Mouse (Mus musculus) thymus, adult 2 months (tissue): ENCODE data around the gene Tmem184b. TPM values are rescaled to one million over a fixed set of nuclear protein-coding genes. Genes with fewer than 3 reads are reported as not detected.

Source experiments
- DNase-seq: peaks from one replicate; pipeline ENCODE4 v3.0.0; 2021
- H3K27ac ChIP-seq: fragments of 200-500 bp; 2 replicates; pipeline ENCODE4 v1.5.1; 2012; ENCODE audit warnings: low read length, control low read depth; ENCODE audit not compliant: control insufficient read depth, insufficient read depth
- H3K27me3 ChIP-seq: fragments of 200-500 bp; 2 replicates; pipeline ENCODE4 v1.6.1; 2012; ENCODE audit warnings: mild to moderate bottlenecking, low read length, moderate library complexity, mixed read lengths; ENCODE audit not compliant: control insufficient read depth, insufficient read depth
- H3K36me3 ChIP-seq: fragments of 200-500 bp; 2 replicates; pipeline ENCODE4 v1.6.1; 2012; ENCODE audit warnings: mild to moderate bottlenecking, low read length, moderate library complexity; ENCODE audit not compliant: control insufficient read depth, insufficient read depth
- H3K4me1 ChIP-seq: fragments of 200-500 bp; replicated peaks from 2 replicates; pipeline ENCODE4 v1.6.1; 2012; ENCODE audit warnings: low read length; ENCODE audit not compliant: control insufficient read depth, insufficient read depth
- H3K4me3 ChIP-seq: fragments of 200-500 bp; 2 replicates; pipeline ENCODE4 v1.5.1; 2012; ENCODE audit warnings: mild to moderate bottlenecking, low read length, control low read depth, moderate library complexity; ENCODE audit not compliant: control insufficient read depth, insufficient read depth
- CTCF ChIP-seq: fragments of 200-500 bp; IDR thresholded peaks from 2 replicates; pipeline ENCODE4 v1.5.1; 2012; ENCODE audit warnings: mild to moderate bottlenecking, control low read depth, low read length, moderate library complexity, borderline replicate concordance; ENCODE audit not compliant: control insufficient read depth, poor library complexity, insufficient read depth; ENCODE audit errors: extremely low read depth
- POLR2A ChIP-seq: fragments of 200-500 bp; IDR thresholded peaks from 2 replicates; pipeline ENCODE4 v1.6.1; 2012; ENCODE audit warnings: mild to moderate bottlenecking, low read length, control low read depth, moderate library complexity; ENCODE audit not compliant: control insufficient read depth, poor library complexity, insufficient read depth; ENCODE audit errors: extremely low read depth
- WGBS: fragments of 180-500 bp; shearing (Covaris S2); methylation state at CpG from one replicate; pipeline ENCODE4 v1.1.7; 2018; 5-methylcytosine and 5-hydroxymethylcytosine counted together
- polyA plus RNA-seq: library from polyadenylated mRNA; depleted of rRNA; stranded (reverse); fragments of >200 nt; gene quantifications from 2 replicates; pipeline ENCODE4 v1.2.3, GENCODE M21; 2012

Tmem184b gene
- polyA plus RNA-seq, 1 experiment: 225 TPM

DNA sequence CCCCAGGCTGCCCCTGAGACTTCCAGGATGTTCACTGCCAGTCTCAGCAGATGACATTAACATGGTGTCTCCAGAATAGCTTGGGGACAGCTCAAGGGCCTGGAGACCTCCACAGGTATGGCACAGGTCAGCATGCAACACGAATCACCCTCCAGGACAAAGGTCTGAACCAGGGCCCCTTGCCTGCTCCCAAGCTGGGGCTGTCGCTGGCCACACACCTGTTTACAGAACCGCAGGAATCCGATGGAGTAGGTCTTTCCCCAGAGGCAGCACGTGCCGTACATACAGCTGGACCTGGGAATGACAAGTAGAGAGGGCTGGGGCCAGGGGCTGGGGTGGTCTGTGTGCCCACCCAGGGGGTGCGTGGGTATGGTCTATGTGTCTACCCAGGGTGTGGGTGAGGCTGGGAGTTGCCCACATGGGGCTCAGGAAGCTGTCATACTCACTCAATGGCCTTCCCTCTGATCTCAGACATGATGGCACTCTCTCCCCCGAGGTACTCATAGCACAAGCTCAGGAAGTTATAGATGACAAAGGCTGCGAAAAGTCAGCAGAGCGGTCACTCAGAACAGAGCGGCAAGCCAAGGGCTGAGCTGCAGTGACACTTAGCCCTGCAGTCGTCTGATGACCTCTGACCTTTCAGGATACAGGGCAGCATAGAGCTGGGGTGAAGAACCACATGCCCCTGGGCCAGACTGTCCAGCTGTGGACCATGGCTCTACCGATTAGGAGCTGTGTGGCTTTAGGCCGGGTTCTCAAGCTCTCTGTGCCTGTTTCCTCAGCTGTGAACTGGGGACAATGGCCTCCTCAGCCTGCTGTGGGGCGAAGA is 33.7 kb downstream of the Tmem184b start:
- H3K27me3 ChIP-seq: no peaks in the 10 kb centered on the region
- H3K4me3 ChIP-seq: no peak overlapping the region
- 90% methylated on average over 15 of the region's 15 CpGs for WGBS
- peaks cover 12% of the 10 kb centered on the region for H3K36me3 ChIP-seq
- no peak for DNase-seq
- TF ChIP-seq CTCF (no peak), POLR2A (no peak)
- H3K27ac ChIP-seq: no peak overlapping the region
- peaks cover 11% of the 10 kb centered on the region for H3K4me1 ChIP-seq

DNA sequence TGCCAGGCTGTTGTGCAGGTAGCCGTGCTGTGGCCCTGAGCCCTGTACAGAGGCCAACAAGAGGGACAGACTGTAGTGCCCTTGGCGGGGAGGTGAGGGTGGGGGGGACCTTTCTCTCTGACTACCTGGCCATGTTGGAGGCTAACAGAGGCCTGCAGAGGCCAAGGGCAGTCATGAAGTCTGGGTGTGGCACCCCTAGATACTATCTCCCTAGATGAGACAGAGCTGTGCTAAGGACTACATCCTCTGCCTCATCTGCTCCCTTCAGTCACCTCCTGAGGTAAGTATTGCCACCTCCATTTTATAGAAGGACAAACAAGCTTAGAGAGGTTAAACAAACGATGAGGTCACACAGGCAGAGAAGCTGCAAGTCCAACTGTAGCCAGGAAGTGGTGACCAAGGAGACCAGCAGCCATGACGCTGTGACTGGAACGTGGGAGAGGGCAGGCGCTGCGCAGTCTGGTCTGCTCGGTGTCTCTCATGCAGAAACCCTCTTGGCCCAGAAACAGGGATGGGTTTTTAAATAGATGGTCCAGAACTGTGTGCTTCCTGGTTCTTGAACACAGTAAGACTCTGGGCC is 34.4 kb downstream of the Tmem184b start:
- Histone ChIP-seq H3K36me3 (peaks cover 12% of the 10 kb centered on the region), H3K27ac (no peak overlapping the region), H3K4me3 (no peak overlapping the region), H3K4me1 (peaks cover 4% of the 10 kb centered on the region), H3K27me3 (no peaks in the 10 kb centered on the region)
- 92% methylated on average over 8 of the region's 8 CpGs for WGBS
- DNase-seq: no peak
- no peak for TF ChIP-seq POLR2A

DNA sequence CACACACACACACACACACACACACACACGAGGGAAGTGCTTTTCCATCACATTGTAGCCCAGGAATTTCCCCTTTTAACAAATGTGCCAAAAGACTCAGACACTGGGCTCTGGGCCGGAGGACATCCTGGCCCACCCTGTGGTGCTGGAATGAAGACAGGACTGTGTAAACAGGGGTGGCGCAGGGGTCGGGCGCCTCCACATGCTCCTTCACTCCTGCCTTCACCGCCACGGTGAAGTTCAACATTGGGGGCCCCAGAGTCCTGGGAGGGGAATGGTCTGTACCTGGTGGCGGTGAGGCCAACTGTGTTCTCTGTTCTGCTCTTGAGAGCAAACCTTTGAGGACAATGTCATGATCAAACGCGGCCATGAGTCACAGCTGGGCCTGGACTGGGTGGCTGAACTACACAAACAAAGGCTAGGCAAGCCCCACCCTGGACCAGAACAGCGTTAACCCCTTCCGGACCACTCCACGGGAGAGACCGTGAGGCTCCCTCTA is 35.0 kb downstream of the Tmem184b start:
- TF ChIP-seq CTCF: no peak
- Histone ChIP-seq H3K4me1 (no peaks in the 10 kb centered on the region), H3K27me3 (no peaks in the 10 kb centered on the region), H3K36me3 (peaks cover 12% of the 10 kb centered on the region), H3K27ac (no peak overlapping the region), H3K4me3 (no peak overlapping the region)
- WGBS: 88% methylated on average over 14 of the region's 14 CpGs
- DNase-seq: no peak

DNA sequence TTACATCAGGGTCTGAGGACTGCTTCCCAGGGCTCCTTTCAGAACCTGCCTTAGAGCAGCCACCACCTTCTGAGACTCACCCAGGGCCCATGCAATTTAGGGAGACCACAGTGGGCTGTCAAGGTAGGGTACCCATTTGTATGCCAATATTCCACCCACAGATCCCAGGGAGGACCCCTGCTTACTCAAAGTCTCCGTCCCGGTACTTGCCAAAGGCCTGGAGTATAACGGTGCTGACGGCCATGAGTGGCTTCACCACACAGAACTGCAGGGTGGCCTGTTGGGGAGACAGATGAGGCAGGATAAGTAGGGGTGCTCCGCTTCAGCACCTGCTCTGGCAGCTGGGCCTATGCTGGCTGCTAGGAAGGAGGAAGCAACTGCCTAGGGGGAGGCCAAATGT is 37.0 kb downstream of the Tmem184b start:
- Histone ChIP-seq H3K36me3 (peaks cover 12% of the 10 kb centered on the region), H3K4me1 (no peaks in the 10 kb centered on the region), H3K27me3 (no peaks in the 10 kb centered on the region), H3K4me3 (no peak overlapping the region), H3K27ac (no peak overlapping the region)
- WGBS: 98% methylated on average over 5 of the region's 5 CpGs
- DNase-seq: no peak
- TF ChIP-seq POLR2A (no peak), CTCF (no peak)

DNA sequence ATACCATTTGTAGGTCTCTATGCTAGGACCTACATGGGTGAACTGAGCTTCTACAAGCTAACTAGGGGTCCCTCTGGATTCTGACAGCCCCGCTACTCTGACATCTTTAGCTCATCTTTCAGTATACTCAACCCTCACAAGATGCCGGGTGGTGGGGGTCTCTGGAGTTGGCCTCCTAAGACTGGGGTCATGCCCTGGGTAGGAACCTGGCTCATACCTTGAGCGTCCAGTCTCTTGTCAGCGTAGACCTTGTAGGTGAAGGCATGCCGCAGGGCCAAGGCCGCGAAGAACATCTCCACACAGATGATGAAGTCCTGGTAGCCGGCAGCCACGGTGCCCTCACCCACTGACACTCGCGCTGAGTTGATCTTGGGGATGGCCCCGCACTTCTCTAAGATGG is 38.3 kb downstream of the Tmem184b start:
- Histone ChIP-seq H3K4me3 (no peak overlapping the region), H3K36me3 (peaks cover 12% of the 10 kb centered on the region), H3K27me3 (no peaks in the 10 kb centered on the region), H3K4me1 (no peaks in the 10 kb centered on the region), H3K27ac (no peak overlapping the region)
- WGBS: 98% methylated on average over 12 of the region's 12 CpGs
- no peak for DNase-seq
- TF ChIP-seq CTCF: no peak
- TF ChIP-seq POLR2A: no peak

DNA sequence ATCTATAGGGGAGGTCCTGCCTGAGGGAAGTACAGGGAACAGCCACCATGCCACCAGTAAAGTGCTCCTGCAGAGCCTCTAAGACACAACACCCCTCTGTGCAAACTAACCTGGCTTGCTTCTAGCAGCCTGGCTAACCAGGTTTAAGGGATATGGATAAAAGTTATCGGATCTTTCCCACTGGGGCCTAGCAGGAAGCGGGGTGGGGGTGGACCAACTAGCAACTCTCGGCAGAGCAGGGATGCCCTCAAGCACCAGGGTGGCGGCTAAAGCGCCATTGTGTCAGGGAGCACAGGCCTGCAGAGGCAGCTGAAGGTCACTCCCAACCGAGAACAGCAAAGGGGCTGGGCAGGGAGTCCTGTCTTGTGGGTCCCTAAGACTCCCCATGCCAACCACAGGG is 39.2 kb downstream of the Tmem184b start:
- no peak overlapping the region for H3K27ac ChIP-seq
- DNase-seq: no peak
- 96% methylated on average over 6 of the region's 6 CpGs for WGBS
- no peak for TF ChIP-seq POLR2A
- no peak for TF ChIP-seq CTCF
- H3K4me3 ChIP-seq: no peak overlapping the region
- peaks cover 7% of the 10 kb centered on the region for H3K36me3 ChIP-seq
- no peaks in the 10 kb centered on the region for H3K27me3 ChIP-seq
- H3K4me1 ChIP-seq: no peaks in the 10 kb centered on the region

DNA sequence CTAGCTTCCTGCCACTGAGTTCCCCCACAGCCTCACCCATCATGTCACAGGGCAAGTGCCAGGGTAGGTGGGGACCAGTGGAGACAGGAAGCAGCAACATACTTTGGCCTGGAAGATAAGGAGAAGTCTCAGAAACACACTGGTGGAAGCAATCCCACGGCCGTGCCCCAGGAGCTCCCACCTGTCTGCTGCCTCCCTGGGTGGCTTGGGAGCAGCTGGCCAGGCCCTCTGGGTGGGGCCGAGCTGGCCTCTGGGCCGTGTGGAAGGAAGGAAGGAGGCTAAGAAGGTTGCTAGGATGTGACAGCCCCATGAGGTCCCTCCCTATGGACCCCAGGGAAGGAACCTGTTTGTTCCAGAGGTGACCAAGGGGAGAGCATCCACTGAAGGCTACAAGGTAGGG is 42.3 kb downstream of the Tmem184b start:
- no peak for TF ChIP-seq POLR2A
- no peak for TF ChIP-seq CTCF
- Histone ChIP-seq H3K27me3 (no peaks in the 10 kb centered on the region), H3K27ac (no peak overlapping the region), H3K36me3 (no peaks in the 10 kb centered on the region), H3K4me1 (peaks cover 10% of the 10 kb centered on the region), H3K4me3 (no peak overlapping the region)
- WGBS: 40% methylated on average over 4 of the region's 4 CpGs
- DNase-seq: no peak
